Mouse (Mus musculus): ENCODE measurements around the gene Strip2.

Strip2 gene

DNA sequence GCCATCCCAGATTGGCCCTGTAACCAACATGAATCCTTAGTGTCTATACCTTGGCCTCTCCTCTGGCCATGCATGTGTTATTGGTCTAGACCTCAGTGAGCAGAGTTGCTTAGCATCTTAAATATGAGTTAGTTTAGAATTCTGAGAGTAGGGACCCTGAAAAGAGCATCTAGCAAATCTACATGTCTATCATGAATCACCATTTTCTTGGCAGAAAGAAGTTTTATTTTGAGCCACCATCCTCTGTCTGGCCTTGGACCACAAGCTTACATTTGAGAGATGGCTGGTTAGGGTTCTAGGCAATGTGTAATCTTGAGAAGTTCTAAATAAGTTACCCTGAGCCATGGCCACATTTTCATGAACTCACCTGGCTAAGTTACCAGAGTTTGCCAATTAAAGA, 13.3 kb downstream of the Strip2 start:
- in situ Hi-C loops (cut with MboI): no loop called here

DNA sequence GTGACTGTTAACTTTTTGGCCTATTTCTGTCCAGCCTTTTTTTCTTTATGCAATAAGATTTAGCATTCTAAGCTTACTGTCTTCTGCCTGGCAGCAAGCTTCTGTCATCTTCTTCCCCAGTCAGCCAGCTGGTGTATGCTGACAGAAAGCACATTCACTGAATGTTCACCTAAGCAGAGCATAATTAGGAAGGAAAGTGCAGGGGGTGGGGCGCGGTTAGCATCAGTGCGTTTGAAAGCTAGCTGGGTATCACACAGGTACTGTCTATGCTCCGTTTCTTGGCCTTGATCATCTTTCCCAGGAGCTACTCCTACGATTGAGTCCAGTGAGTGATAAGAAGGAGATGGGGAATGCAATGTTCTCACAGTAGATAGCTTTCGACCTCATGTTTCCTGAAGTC, 13.9 kb downstream of the Strip2 start:
- in situ Hi-C loops (cut with MboI): no loop called here

DNA sequence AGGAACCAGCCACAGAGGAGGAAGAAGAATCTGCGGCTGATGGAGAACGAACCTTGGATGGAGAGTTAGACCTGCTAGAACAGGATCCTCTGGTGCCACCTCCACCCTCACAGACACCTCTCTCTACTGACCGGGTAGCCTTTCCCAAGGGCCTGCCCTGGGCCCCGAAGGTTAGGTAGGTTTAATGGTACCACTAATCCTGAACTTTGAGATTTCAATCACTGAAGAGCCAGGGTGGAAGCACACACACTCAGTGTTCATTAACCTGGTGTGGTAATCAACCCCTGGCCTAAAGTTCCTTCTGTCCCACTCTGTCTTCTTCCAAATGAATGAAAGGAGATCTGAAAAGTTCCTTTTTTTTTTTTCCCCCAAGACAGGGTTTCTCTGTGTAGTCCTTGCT, 14.4 kb downstream of the Strip2 start:
- in situ Hi-C loops (cut with MboI): no loop called here

GRCm38 (mm10) chr6:29935741-29936140, 18.9 kb downstream of the Strip2 start:
- in situ Hi-C loops (cut with MboI): no loop called here

DNA sequence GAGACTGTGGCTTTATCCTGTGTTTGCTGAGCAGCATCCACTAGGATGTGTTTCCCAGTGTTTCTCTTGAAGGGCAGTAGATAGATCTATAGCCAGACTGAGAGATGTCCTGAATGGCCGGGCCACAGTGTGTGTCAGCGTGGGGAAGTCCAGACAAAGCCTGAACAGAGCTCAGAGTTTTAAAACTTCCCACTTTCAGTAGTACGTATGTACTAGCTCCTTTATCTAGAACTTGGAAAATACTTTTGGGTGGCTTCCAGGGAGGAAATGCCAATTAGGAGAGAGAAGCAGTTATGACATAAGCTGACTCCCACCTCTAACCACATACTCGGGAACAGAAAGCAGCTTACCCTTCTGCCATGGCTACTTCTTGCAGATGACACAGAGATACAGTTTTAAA, 23.6 kb downstream of the Strip2 start:
- in situ Hi-C loops (cut with MboI): no loop called here

- in situ Hi-C loops (cut with MboI): no loop called here
These were observed 24.2 kb downstream of the Strip2 start for GRCm38 (mm10) chr6:29941036-29941435.

GRCm38 (mm10) chr6:29944465-29944864, 27.7 kb downstream of the Strip2 start:
- in situ Hi-C loops (cut with MboI): no loop called here

GRCm38 (mm10) chr6:29946568-29946967, 29.8 kb downstream of the Strip2 start:
- in situ Hi-C loops (cut with MboI): no loop called here

DNA sequence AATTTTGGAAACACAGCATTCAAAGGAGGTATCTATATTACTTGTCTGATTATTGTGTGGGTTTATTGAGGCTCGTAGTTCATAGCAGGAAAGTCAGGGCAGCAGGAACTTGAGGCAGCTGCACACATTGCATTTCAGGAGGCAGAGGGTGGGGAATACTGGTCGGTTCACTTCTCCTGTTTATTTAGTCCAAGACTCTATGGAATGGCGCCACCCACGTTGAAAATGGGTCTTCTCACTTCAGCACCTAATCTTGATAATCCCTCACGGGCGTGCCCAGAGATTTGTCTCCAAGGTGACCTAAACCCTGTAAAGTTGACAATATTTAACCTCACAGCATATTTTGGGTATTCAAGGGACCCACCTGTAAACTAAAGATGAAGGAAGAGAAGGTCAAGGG, 31.0 kb downstream of the Strip2 start:
- in situ Hi-C loops (cut with MboI): no loop called here

DNA sequence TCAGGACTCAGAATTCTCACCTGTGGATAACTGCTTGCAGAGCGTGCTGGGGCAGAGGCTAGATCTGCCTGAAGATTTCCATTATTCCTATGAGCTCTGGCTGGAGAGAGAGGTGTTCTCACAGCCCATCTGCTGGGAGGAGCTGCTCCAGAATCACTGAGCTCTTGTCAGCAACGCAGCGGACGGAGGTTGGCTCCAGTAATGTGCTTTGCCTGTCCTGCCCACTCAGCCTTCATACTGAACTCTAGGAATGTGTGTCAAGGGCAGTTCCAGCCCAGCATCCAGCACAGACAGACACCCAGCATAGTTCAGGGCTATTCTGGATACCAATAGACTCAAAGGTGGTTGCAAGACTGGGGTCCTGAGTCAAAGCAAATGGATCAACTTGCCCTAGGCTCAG, 39.9 kb downstream of the Strip2 start:
- in situ Hi-C loops (cut with MboI): no loop called here

- in situ Hi-C loops (cut with MboI): no loop called here
These were observed 41.9 kb downstream of the Strip2 start for GRCm38 (mm10) chr6:29958669-29959068.

DNA sequence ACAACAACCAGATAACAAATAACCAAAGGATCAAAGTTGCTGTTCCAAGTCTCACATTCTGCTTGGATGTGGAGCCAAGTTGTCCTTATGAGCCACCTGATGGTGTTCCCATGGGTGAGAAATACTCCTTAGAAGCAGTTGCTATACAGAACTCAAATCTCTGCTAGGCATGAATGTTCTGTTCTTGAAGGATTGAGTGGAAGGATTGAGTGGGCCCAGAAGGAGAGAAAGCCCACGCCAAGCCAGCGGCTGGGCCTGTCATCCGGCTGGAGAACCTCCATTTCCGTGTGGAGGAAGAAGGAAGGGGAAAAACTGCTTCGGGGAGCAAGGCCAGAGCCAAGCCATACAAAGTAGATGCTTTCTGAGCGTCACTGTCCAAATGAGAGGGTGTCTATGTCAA, 44.3 kb downstream of the Strip2 start:
- in situ Hi-C loops (cut with MboI): no loop called here

DNA sequence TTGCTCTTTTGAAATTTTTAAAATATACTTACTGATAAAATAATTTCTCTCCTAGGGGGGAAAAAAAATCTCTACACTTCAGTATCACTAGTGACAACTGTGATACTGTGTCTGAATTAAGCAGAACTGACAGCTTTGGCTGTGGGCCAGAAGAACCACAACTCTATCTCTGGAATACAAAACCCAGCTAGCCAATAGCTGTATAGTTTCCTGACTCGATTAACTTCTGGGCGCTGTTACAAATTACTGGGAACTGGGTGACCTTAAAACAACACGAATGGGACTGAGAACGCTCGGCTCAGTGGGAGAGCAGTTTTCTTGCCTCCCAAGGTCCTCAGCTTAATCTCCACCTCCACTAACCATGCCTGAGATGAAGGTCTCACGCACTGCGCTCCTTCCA, 51.1 kb downstream of the Strip2 start:
- in situ Hi-C loops (cut with MboI): no loop called here

DNA sequence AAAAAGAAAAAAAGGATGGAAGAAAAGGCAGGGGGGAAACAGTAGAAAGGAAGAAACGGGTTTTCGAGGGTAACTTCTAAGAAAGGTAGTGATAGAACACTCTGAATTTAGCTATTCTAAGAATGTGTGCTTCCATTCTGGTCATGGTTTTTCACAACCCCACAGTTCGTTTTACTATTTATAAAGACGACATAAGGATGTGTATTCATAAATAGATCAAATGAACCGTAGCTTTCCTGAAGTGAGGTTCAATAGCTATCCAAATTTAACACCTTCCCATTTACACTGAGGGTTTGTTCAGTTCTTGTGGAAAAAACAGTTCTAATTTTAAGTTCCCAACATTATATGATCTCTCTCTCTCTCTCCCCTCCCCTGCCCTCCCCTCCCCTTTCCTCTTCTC, 56.5 kb downstream of the Strip2 start:
- in situ Hi-C loops (cut with MboI): no loop called here

DNA sequence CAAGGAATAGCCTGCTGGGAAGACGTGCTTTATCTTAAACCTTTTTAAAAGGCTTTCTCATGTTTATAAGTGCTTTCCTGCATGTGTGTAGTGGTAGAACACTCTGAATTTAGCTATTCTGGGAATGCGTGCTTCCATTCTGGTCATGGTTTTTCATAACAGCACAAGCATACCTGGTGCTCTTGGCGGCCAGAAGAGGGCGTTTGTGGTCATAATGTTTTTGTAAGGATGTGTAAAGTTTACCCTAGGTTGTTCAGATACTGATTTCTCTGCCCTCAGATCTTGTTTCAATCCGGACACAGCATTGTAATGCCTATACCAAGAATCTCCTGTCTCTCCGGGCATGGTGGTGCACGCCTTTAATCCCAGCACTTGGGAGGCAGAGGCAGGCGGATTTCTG, 58.0 kb downstream of the Strip2 start:
- in situ Hi-C loops (cut with MboI): no loop called here

- in situ Hi-C loops (cut with MboI): no loop called here
These were observed 63.6 kb downstream of the Strip2 start for GRCm38 (mm10) chr6:29980461-29980860.

GRCm38 (mm10) chr6:29981797-29982196, 65.0 kb downstream of the Strip2 start:
- in situ Hi-C loops (cut with MboI): no loop called here

- in situ Hi-C loops (cut with MboI): no loop called here
These were observed 68.3 kb downstream of the Strip2 start for GRCm38 (mm10) chr6:29985058-29985498.

DNA sequence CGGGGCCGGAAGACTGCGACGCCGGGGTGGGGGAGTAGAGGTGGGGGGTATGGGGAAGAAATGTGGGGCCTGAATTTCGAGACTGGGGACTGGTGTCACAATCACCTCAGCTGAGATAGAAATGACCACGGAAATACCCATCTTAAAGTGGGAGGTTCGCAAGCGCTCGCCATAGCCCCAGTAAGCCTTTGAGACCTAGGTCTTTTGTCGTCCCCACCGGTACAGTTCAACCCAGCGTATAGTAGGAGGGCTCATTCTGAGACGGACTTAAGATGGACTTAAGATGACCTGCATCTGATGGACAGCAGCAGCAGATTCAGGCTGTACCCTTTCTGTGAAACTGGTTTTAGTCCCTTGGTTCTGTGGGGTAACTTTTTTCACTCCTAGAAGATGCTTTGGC, 68.7 kb downstream of the Strip2 start:
- in situ Hi-C loops (cut with MboI): no loop called here

- in situ Hi-C loops (cut with MboI): no loop called here
These were observed 69.2 kb downstream of the Strip2 start for GRCm38 (mm10) chr6:29985986-29986385.

GRCm38 (mm10) chr6:29987246-29987645, 70.4 kb downstream of the Strip2 start:
- in situ Hi-C loops (cut with MboI): no loop called here

DNA sequence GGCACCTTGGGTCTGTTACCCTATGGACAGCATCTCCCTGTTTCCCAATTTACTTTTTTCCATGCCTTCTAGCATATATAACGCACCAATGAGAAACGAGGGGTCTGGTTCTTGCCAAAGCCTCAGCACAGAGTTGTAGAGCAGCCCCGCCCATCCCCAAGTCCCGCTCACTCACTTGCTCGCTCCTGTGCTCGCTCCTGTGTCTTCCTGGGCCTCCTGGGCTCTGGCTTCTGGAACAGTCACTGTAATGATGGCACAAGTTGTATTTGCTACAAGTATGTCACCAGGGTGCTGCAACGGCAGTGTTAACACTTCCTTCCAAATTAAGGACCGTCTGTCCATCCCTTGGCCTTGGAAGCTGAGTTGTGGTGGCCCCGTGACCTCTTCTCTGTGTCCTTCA, 81.3 kb downstream of the Strip2 start:
- in situ Hi-C loops (cut with MboI): no loop called here

- in situ Hi-C loops (cut with MboI): no loop called here
These were observed 82.0 kb downstream of the Strip2 start for GRCm38 (mm10) chr6:29998771-29999170.

DNA sequence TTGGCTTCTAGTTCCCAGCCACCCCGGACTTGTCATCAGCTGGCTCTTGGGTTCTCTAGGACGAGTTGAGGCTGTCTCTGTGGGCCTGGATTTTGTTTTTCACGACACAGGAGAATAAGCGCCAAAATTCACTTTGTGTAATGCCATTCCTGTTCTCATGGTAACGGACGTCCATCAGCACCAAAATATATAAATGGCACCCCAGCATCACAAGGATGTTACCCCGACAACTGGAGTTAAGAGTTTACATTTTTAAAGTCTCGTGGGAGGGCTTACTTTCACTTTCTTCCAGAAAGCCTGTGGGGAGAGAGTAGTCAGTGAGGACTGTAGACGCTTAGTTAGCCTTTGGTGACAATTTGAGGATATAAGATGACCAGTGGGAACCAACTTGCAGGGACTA, 85.8 kb downstream of the Strip2 start:
- in situ Hi-C loops (cut with MboI): no loop called here

DNA sequence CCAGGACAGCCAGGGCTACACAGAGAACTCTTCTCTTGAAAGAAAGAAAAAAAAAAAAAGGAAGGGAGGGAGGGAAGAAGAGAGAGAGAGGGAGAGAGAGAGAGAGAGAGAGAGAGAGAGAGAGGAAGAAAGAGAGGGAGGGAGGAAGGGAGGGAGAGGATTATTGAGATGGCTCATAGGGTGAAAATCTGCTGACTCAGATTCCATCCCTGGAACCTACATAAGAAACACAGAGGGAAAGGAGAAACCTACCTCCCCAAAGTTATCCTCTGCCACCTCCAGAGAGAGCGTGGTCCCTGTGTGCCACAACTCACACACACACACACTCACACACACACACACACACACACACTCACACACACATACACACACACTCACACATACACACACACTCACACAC, 89.0 kb downstream of the Strip2 start:
- in situ Hi-C loops (cut with MboI): no loop called here

Data from mature B cell (primary cell).